Mouse (Mus musculus) thymus, adult 2 months (tissue): ENCODE data around the gene Gm20388.

Source experiments
- CTCF ChIP-seq: fragments of 200-500 bp; IDR thresholded peaks from 2 replicates; pipeline ENCODE4 v1.5.1; 2012; ENCODE audit warnings: mild to moderate bottlenecking, control low read depth, low read length, moderate library complexity, borderline replicate concordance; ENCODE audit not compliant: control insufficient read depth, poor library complexity, insufficient read depth; ENCODE audit errors: extremely low read depth
- POLR2A ChIP-seq: fragments of 200-500 bp; IDR thresholded peaks from 2 replicates; pipeline ENCODE4 v1.6.1; 2012; ENCODE audit warnings: mild to moderate bottlenecking, low read length, control low read depth, moderate library complexity; ENCODE audit not compliant: control insufficient read depth, poor library complexity, insufficient read depth; ENCODE audit errors: extremely low read depth

GRCm38 (mm10) chr8:120504251-120505081 is 593.8 kb downstream of the Gm20388 start:
- peak; percentile 72; the same call in 1 of the 2 replicates for TF ChIP-seq POLR2A
- no peak for TF ChIP-seq CTCF
